Mouse (Mus musculus): ENCODE measurements around the gene Sytl3.
"Not testable (repeated sequence)": the region's sequence is repeated elsewhere in the genome, so short reads cannot be mapped to it uniquely, and the experiment has no call there.

DNA sequence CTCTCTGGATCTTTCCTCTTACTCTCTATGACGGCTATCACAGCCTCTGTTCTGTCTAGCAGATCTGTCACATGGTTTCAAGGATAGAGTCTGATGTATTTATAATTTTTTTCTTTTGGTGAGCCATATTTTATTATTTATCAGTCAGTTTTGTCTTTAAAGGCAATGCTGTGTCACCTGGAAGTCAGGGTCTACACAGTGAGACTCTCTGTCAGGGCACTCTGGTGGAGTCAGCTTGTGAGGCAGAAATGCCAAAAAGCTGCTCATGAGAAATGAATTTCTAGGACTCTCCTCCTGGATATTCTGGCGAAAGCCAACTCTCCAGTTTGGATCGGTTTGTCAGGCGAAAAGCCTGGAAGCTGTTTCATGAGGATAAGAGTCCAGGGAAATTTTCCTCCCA is 23.1 kb upstream of the Sytl3 start:
- TF ChIP-seq EP300 (IDR thresholded peaks at IDR 0.05; ENCODE audit: insufficient read depth, low read depth, low read length); CTCF (IDR thresholded peaks at IDR 0.05; ENCODE audit: low read depth, low read length): not testable (repeated sequence)

Data from ES-Bruce4 (cell line).